Mouse (Mus musculus) brain, embryonic 14.5 days (tissue): ENCODE measurements around the gene Rpl23. TPM values are rescaled to one million over a fixed set of nuclear protein-coding genes. Genes with fewer than 3 reads are reported as not detected.
"Not testable (repeated sequence)": the region's sequence is repeated elsewhere in the genome, so short reads cannot be mapped to it uniquely, and the experiment has no call there.

ENCODE experiments used
- DNase-seq: peaks from one replicate; pipeline ENCODE4 v3.0.0-alpha.2; 2011; ENCODE audit warnings: low read depth
- CTCF ChIP-seq: fragments of 200-500 bp; IDR thresholded peaks from 2 replicates; pipeline ENCODE4 v1.5.1; 2012; ENCODE audit warnings: inconsistent platforms, mild to moderate bottlenecking, moderate library complexity, borderline replicate concordance; ENCODE audit not compliant: insufficient read depth, insufficient read length; ENCODE audit errors: extremely low read depth
- POLR2A ChIP-seq: fragments of 200-500 bp; IDR thresholded peaks from 2 replicates; pipeline ENCODE4 v1.6.1; 2012; ENCODE audit warnings: mild to moderate bottlenecking, inconsistent platforms, borderline replicate concordance; ENCODE audit not compliant: poor library complexity, insufficient read depth, insufficient read length, severe bottlenecking; ENCODE audit errors: extremely low read depth
- polyA plus RNA-seq: library from polyadenylated mRNA; depleted of rRNA; stranded (reverse); fragments of >200 nt; gene quantifications from 2 replicates; pipeline ENCODE4 v1.2.3, GENCODE M21; 2012

Gene Rpl23
- polyA plus RNA-seq, 1 experiment, result 444 TPM

DNA sequence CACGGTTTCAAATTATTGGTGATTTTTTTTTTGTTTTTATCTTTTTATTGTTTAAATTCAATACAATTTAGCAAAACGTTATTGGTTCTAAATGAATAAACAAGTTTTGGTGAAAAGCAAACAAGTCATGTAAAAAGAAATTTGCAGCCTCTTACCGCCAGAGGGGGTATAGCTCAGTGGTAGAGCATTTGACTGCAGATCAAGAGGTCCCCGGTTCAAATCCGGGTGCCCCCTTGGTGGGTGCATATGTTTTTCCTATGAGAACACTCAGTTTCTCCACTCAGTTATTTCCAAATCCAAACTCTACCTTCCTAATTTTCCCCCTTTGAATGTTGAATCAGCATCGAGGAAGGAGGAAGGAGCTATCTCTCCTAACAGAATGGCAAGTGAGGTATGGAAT, 14.7 kb upstream of the Rpl23 start:
- peak; percentile 9; the same call in 1 of the 2 replicates for TF ChIP-seq CTCF
- TF ChIP-seq POLR2A, result no peak
- DNase-seq, result peak; percentile 73

- DNase-seq, result peak; percentile 59
- no peak for TF ChIP-seq POLR2A
- peak; percentile 35; the same call in 1 of the 2 replicates for TF ChIP-seq CTCF
Observed at GRCm38 (mm10) chr11:97793165-97793564, 10.9 kb upstream of the Rpl23 start.

DNA sequence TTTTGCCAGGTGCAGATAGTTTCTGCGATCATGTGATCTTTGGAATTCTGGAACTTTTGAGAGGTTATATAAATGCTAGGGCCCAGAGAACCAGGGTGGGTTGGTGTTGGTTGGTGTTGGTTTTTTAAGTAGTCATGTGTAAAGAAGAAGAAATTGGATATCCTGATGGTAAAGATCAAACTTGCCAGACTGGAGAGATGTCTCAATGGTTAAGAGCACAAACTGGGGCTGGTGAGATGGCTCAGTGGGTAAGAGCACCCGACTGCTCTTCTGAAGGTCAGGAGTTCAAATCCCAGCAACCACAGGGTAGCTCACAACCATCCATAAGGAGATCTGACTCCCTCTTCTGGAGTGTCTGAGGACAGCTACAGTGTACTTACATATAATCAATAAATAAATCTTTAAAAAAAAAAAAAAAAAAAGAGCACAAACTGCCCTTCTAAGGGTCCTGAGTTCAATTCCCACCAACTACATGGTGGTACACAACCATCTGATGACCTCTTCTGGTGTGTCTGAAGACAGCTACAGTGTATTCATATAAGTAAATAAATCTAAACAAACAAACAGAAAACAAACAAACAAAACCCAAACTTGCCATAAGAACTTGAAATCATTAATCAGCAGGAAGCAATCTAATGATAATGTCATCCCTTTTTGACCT, 8.7 kb upstream of the Rpl23 start:
- DNase-seq, result not testable (repeated sequence)

- no peak for DNase-seq
- TF ChIP-seq CTCF, result no peak
Observed at GRCm38 (mm10) chr11:97789727-97790126, 7.5 kb upstream of the Rpl23 start.

- TF ChIP-seq POLR2A, result no peak
- no peak for TF ChIP-seq CTCF
- no peak for DNase-seq
Observed at GRCm38 (mm10) chr11:97787961-97788360, 5.7 kb upstream of the Rpl23 start.

DNA sequence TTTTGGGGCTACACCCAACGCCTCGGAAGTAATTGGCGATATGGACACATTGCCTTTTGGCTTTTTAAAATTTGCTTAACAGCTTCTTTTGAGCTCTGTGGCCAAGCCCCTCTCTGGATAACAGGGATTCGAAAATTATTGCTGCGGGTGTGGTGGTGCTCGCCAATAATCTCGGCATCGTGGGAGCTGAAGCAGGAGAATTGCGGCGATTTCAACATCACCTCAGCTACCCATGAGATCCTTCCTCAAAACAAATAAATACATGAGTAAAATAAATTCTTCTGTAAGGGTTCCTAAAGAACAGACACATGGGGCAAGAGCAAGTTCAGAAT, 293 bp upstream of the Rpl23 start:
- no peak for TF ChIP-seq POLR2A
- no peak for TF ChIP-seq CTCF
- DNase-seq, result no peak

DNA sequence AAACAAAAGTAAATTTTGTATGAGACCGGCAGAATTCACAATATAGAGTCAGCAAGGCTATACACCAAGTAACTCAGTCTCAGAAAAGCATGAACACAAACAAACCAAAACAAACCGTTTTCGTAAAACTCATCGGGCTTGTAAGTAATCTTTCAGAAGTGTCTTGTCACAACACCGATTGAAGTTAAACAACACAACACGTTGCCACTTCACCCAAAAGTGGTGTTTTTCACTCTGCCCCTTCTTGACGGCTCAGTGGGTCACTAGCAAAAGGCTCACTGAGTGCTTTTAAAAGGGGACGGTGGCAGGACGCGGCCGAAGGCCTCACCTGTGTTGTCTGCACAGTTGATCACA, 782 bp downstream of the Rpl23 start:
- TF ChIP-seq CTCF (no peak), POLR2A (no peak)
- no peak for DNase-seq

GRCm38 (mm10) chr11:97779968-97780701, 2.1 kb downstream of the Rpl23 start:
- no peak for DNase-seq
- no peak for TF ChIP-seq POLR2A
- TF ChIP-seq CTCF, result no peak

GRCm38 (mm10) chr11:97778918-97779317, 3.3 kb downstream of the Rpl23 start:
- TF ChIP-seq POLR2A, result no peak
- no peak for TF ChIP-seq CTCF
- DNase-seq, result no peak

DNA sequence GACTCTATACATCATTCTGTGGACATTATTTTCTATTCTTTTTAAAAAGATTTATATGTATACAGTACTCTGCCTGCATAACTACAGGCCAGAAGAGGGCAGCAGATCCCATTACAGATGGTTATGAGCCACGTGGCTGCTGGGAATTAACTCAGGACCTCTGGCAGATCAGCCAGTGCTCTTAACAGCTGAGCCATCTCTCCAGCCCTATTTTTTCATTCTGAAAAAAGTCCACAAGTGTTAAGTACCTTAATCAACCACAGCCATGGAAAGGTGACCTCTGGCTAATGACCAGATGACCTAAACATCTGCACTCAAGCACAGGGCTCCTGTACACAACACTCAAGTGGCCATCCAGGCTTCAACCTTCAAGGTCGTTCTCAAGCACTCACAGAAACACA, 5.1 kb downstream of the Rpl23 start:
- peak; percentile 39 for DNase-seq
- TF ChIP-seq CTCF (no peak), POLR2A (no peak)

DNA sequence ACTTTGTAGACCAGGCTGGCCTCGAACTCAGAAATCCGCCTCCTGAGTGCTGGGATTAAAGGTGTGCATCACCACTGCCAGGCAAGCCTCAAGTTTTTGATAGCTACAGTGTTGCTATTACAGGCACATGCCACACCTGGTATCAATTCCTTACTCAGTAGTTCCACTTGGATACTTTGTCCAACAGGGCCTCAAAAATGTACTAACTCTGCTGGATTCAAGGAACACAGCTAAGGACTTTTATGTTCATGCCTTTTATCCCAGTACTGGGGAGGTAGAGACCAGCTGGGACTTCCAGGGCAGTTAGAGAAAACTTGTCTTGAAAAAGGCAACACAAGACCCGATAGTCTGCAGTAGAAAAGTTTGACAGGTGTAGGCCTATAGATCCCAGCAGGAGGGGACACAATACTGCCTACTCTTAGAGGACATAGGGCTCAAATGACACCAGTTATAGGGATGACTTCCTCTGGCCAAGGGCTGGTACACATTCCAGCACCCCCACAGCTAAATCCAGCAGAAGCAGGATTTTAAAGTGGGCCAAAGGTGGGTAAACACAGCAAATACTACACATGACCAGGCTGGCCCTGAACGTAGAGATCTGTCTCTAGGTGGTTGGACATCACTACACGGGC, 5.6 kb downstream of the Rpl23 start:
- no peak for TF ChIP-seq CTCF
- no peak for TF ChIP-seq POLR2A
- no peak for DNase-seq

DNA sequence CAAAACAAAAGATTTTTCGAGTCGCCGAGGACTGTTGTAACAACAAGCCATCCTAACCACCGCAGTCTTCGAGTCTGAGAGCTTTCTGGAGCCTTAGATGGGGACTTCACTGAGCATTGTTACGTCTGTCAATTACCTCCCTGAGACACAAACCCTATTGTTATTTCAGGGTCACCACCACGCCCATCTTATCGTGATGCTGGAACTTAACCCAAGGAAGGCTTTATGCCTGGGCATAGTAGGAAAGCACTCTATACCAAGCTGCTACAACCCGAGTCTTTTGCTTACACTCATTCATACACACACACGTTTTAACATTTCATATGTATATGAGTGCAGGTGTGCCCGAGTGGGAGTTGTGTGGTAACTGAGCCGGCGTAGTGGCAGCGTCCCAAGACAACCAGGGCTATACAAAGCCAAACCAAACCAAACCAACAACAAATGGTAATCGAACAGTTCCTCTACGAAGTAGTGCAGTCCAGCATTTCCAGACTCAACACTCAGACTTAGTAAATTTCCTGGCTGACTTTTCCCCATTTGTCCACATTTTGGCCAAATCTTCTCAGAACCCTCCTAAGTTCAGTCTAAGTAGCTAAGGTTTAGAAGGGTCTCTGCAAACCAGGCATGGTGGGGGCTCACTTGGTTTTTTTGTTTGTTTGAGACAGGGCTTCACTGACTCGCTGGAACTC, 6.3 kb downstream of the Rpl23 start, which contains the start of gene 1700001P01Rik:
TSS of gene 1700001P01Rik (minus strand) at position 111 of the 689 bp plus-strand sequence.
- DNase-seq, result no peak
- TF ChIP-seq POLR2A (no peak), CTCF (no peak)

DNA sequence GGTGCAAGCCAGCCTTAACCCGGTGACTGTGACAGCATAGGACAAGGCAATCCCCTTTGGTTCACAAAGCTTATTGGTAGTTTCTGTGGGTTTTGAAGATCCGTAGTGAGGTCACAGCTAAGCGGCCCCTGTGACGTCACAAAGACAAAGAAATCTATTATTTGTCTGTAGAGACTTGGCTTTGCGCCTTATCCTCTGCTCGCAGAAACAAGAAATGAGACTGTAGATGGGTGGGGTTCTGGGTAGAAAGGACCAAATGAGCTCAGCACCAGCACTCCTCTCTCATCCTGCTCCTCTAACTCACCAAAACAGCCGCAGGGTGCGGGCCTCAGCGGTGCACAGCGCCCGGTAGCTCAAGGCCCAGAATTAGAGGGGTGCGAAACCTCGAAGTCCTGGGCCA, 7.1 kb downstream of the Rpl23 start:
- TF ChIP-seq POLR2A, result no peak

More for the DNA sequence above, 7.1 kb downstream of the Rpl23 start:
- DNase-seq, result no peak
